Mouse (Mus musculus) liver, adult 2 months (tissue): ENCODE measurements around the gene Olfr322. TPM values are rescaled to one million over a fixed set of nuclear protein-coding genes. Genes with fewer than 3 reads are reported as not detected.

Experiments used
- DNase-seq: peaks from one replicate; pipeline ENCODE4 v3.0.0-alpha.2; 2011; ENCODE audit warnings: low read depth, low spot score; ENCODE audit errors: extremely low read depth
- H3K27ac ChIP-seq: fragments of 200-500 bp; replicated peaks from 2 replicates; pipeline ENCODE4 v1.5.1; 2012; ENCODE audit warnings: low read depth, mild to moderate bottlenecking, control low read depth, inconsistent platforms, low read length; ENCODE audit not compliant: insufficient read depth
- H3K27me3 ChIP-seq: fragments of 200-500 bp; 2 replicates; pipeline ENCODE4 v1.6.1; 2012; ENCODE audit warnings: mild to moderate bottlenecking, moderate library complexity, low read length, inconsistent platforms; ENCODE audit not compliant: control insufficient read depth, insufficient read depth
- H3K36me3 ChIP-seq: fragments of 200-500 bp; 2 replicates; pipeline ENCODE4 v1.6.1; 2012; ENCODE audit warnings: low read length, inconsistent platforms; ENCODE audit not compliant: control insufficient read depth, insufficient read depth
- H3K4me1 ChIP-seq: fragments of 200-500 bp; 2 replicates; pipeline ENCODE4 v1.6.1; 2011; ENCODE audit warnings: low read length; ENCODE audit not compliant: control insufficient read depth, insufficient read depth
- H3K4me3 ChIP-seq: fragments of 200-500 bp; 2 replicates; pipeline ENCODE4 v1.5.1; 2011; ENCODE audit warnings: low read depth, mild to moderate bottlenecking, control low read depth, low read length, moderate library complexity; ENCODE audit not compliant: insufficient read depth
- H3K79me2 ChIP-seq: fragments of 200-500 bp; 2 replicates; pipeline ENCODE4 v1.6.1; 2012; ENCODE audit warnings: inconsistent platforms, mild to moderate bottlenecking, low read length, moderate library complexity; ENCODE audit not compliant: control insufficient read depth, insufficient read depth
- H3K9ac ChIP-seq: fragments of 200-500 bp; 2 replicates; pipeline ENCODE4 v1.6.1; 2012; ENCODE audit warnings: low read depth, mild to moderate bottlenecking, control low read depth, inconsistent platforms, low read length
- CTCF ChIP-seq: fragments of 200-500 bp; IDR thresholded peaks from 2 replicates; pipeline ENCODE4 v1.5.1; 2011; ENCODE audit warnings: low read depth, low read length, control low read depth
- POLR2A ChIP-seq: fragments of 200-500 bp; IDR thresholded peaks from 2 replicates; pipeline ENCODE4 v1.6.1; 2011; ENCODE audit warnings: low read length, control low read depth; ENCODE audit not compliant: insufficient read depth; ENCODE audit errors: extremely low read depth
- WGBS: fragments of 180-500 bp; shearing (Covaris S2); methylation state at CpG from one replicate; pipeline ENCODE4 v1.1.7; 2018; 5-methylcytosine and 5-hydroxymethylcytosine counted together
- polyA plus RNA-seq: library from polyadenylated mRNA; depleted of rRNA; stranded (reverse); fragments of >200 nt; gene quantifications from 2 replicates; pipeline ENCODE4 v1.2.3, GENCODE M21; 2012
- total RNA-seq: library from RNA; depleted of rRNA; stranded (reverse); fragments of >200 nt; gene quantifications from 2 replicates; pipeline ENCODE4 v1.2.3, GENCODE M21; 2014

The Olfr322 gene
- total and polyA plus RNA-seq, 2 experiments, result not detected

- Histone ChIP-seq H3K27me3 (peaks cover 6% of the 10 kb centered on the region), H3K27ac (no peak overlapping the region), H3K9ac (no peak overlapping the region), H3K4me1 (no peaks in the 10 kb centered on the region; the same call in 1 of the 2 replicates), H3K4me3 (no peak overlapping the region), H3K36me3 (no peaks in the 10 kb centered on the region), H3K79me2 (no peaks in the 10 kb centered on the region)
- TF ChIP-seq POLR2A (no peak), CTCF (no peak)
- DNase-seq, result no peak
- 32% methylated on average over 14 of the region's 14 CpGs for WGBS
These were observed 17.5 kb upstream of the Olfr322 start for GRCm38 (mm10) chr11:58641057-58641456.

DNA sequence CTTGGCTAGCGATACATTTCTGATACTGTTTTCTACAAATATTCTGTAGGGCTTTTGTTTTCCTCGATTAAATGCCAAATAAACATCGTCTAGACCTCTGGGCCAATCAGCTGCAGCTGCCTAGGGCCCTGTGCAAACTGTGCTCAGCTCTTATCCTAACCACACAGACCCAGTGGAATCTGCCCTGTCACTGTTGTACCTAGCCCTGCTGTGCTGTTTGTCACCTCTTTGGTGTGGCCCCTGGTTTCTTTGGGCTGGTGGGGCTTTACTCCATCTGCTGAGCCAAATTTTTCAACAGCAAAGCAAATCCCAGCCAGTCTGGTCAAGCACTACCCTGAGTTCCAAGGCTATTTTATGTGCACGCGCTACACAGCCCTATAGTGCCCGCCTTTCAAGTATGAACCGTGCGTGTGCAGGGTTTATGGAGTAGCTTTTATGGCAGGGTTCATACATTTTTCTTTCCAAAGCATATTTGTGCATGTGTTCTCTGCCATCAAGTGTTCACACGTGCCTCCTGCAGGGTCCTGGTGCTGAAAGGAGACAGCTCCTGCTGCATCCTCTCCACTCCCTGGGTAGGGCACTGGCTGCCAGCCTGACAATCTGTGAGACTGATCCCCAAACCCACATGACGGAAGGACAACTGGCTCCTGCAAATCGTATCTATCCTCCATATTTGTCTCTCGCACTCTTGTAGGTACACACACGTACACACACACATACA, 16.8 kb upstream of the Olfr322 start:
- 71% methylated on average over 13 of the region's 13 CpGs for WGBS
- Histone ChIP-seq H3K4me3 (no peak overlapping the region), H3K36me3 (no peaks in the 10 kb centered on the region), H3K4me1 (no peaks in the 10 kb centered on the region; the same call in 1 of the 2 replicates), H3K79me2 (no peaks in the 10 kb centered on the region), H3K9ac (no peak overlapping the region), H3K27ac (no peak overlapping the region), H3K27me3 (peaks cover 6% of the 10 kb centered on the region)
- no peak for DNase-seq
- no peak for TF ChIP-seq CTCF
- no peak for TF ChIP-seq POLR2A

GRCm38 (mm10) chr11:58643350-58643749, 15.2 kb upstream of the Olfr322 start:
- H3K4me3 ChIP-seq, result no peak overlapping the region
- no peaks in the 10 kb centered on the region for H3K36me3 ChIP-seq
- H3K4me1 ChIP-seq, result no peaks in the 10 kb centered on the region; the same call in 1 of the 2 replicates
- peaks cover 6% of the 10 kb centered on the region for H3K27me3 ChIP-seq
- no peak overlapping the region for H3K27ac ChIP-seq
- H3K9ac ChIP-seq, result no peak overlapping the region
- 38% methylated on average over 6 of the region's 6 CpGs for WGBS
- no peaks in the 10 kb centered on the region for H3K79me2 ChIP-seq
- peak; percentile 12 for DNase-seq
- no peak for TF ChIP-seq POLR2A
- peak; percentile 86 for TF ChIP-seq CTCF

DNA sequence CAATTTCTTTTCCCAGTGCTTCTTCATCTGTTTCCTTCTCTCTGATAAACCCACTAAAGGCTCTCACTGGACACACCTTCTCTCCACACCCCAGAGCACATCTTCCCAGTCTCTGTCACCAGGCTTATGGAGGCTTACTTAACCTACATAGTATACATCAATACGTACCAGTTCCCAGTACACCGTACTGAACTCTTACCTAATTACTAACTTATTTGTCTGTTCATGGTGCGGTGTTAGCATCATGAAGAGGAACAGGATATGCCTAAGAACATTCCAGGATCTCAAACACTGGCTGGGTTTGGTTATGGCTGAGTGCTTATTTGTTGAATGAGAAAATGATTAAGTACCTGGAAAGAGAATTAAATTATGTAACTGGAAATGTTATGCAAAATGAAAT, 3.4 kb upstream of the Olfr322 start:
- TF ChIP-seq POLR2A (no peak), CTCF (no peak)
- Histone ChIP-seq H3K9ac (no peak overlapping the region), H3K4me3 (no peak overlapping the region), H3K79me2 (no peaks in the 10 kb centered on the region), H3K4me1 (no peaks in the 10 kb centered on the region), H3K27ac (no peak overlapping the region), H3K27me3 (peaks cover 2% of the 10 kb centered on the region; the same call in 1 of the 2 replicates), H3K36me3 (no peaks in the 10 kb centered on the region)
- DNase-seq, result no peak
- 87% methylated on average over 3 of the region's 3 CpGs for WGBS

GRCm38 (mm10) chr11:58669252-58669651, 10.7 kb downstream of the Olfr322 start:
- TF ChIP-seq POLR2A, result no peak

DNA sequence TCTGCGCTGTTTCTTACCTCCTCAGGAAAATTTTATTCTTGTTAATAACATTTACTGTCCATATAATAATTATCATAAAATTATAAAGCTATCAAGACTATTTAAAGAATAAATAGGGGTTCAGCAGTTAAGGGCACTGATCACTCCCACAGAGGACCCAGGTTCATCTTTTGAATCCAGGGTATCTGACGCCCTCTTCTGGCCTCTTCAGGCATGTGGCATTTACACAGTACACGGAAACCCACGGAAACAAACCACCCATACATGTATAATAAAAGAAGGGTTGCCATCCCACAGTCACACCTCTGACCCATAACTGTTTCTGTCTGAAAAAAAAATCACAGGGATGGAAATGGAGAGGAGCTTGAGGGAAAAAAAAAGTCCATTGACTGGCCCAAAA, 13.2 kb downstream of the Olfr322 start:
- WGBS, result 60% methylated on average over 4 of the region's 4 CpGs
- DNase-seq, result no peak

More at GRCm38 (mm10) chr11:58669252-58669651, 10.7 kb downstream of the Olfr322 start:
- H3K27ac ChIP-seq, result no peak overlapping the region
- DNase-seq, result no peak
- H3K9ac ChIP-seq, result no peak overlapping the region
- no peak overlapping the region for H3K4me3 ChIP-seq
- H3K4me1 ChIP-seq, result no peaks in the 10 kb centered on the region
- H3K27me3 ChIP-seq, result no peaks in the 10 kb centered on the region
- no peaks in the 10 kb centered on the region for H3K79me2 ChIP-seq
- H3K36me3 ChIP-seq, result no peaks in the 10 kb centered on the region

More for the DNA sequence above, 13.2 kb downstream of the Olfr322 start:
- H3K27me3 ChIP-seq, result no peaks in the 10 kb centered on the region
- no peak for TF ChIP-seq CTCF
- no peak for TF ChIP-seq POLR2A
- H3K79me2 ChIP-seq, result no peaks in the 10 kb centered on the region
- H3K9ac ChIP-seq, result no peak overlapping the region
- no peaks in the 10 kb centered on the region for H3K4me1 ChIP-seq
- no peaks in the 10 kb centered on the region for H3K36me3 ChIP-seq
- no peak overlapping the region for H3K4me3 ChIP-seq
- no peak overlapping the region for H3K27ac ChIP-seq
